Mouse (Mus musculus) thymus, postnatal 36 days (tissue): ENCODE measurements around the gene Txnrd3.

Experiments used
- DNase-seq, 2 experiments: peaks; one replicate each; pipeline ENCODE4 v3.0.0; 2022; ENCODE audit warnings: mixed read lengths in 2 of 2

The Txnrd3 gene

GRCm38 (mm10) chr6:89643798-89644270 is at the start of gene Txnrd3:
Gene Txnrd3 (plus strand): TSS chr6:89643988.
- peak; percentile 91 to 94 for DNase-seq

- DNase-seq, result peak; percentile 89 to 90
Observed at GRCm38 (mm10) chr6:89595018-89595776, 48.6 kb upstream of the Txnrd3 start, which contains the start of gene Chchd6. Gene Chchd6 (minus strand): TSS chr6:89595652.

DNA sequence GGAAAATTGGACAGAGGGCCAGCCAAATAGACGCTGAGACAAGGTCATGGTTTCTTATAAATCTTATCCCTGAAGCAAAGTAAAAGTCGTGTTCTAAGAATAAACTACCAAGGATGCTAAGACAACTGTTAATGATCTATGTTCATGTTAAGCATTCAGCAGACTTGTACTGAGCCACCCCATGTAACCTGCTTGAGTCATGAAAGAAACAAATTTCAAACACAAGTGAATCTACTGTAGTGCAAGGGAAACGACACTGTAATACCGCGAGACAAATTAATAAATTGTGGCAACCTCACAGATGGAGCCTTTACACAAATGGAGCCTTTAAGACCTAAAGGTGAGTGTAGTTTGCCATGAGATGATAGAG is 48.0 kb upstream of the Txnrd3 start:
- no peak for DNase-seq

DNA sequence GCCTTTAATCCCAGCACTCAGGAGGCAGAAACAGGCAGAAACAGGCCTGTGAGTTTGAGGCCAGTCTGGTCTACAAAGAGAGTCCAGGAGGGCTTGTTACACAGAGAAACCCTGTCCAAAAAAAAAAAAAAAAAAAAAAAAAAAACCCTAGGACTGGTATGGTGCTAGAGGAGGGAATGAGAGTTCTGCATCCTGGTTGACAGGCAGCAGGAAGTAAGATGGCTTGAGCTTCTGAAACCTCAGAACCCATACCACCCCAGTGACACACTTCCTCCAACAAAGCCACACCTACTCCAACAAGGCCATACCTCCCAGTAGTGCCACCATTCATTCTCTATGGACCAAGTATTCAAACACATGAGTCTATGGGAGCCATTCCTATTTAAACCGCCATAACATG is 47.3 kb upstream of the Txnrd3 start:
- no peak for DNase-seq

DNA sequence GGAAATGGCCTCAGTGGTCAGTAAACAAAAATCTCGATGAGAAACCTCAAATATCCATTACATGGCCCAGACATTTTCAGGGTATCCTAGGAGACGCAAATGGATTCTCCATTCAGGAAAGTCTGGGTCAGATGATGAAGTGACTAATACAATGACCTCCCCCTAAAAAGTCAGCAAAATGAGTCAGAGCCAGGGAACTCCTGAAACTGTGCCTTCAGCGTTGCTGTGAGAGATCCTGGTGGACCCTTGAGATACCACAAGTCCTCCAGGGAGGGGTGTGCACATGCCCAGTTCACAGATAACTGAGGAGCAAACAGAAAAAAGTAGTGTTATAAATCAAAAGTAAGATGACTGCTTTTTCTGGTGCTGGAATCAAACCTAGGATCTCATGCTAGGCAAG is 37.7 kb upstream of the Txnrd3 start:
- DNase-seq, result no peak

DNA sequence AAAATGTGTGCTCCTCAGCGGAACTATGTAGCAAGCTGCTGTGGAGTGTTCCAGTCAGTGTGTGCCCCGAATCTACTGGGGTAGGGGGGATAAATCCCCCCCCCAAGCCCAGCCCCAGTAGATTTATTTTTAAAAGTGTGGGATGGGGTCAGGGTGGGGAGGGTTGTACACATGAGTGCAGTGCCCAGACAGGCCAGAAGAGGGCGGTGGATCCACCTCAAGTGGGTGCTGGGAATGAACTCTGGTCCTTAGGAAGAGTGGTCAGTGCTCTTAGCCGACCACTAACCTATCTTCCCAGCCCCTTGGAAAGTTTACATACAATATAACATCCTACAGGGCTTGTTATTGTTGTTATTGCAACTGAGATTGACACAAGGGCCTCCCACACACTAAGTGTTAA is 35.8 kb upstream of the Txnrd3 start:
- peak; percentile 11 to 22 for DNase-seq

GRCm38 (mm10) chr6:89613336-89614106 is 30.3 kb upstream of the Txnrd3 start:
- DNase-seq, result no peak

DNA sequence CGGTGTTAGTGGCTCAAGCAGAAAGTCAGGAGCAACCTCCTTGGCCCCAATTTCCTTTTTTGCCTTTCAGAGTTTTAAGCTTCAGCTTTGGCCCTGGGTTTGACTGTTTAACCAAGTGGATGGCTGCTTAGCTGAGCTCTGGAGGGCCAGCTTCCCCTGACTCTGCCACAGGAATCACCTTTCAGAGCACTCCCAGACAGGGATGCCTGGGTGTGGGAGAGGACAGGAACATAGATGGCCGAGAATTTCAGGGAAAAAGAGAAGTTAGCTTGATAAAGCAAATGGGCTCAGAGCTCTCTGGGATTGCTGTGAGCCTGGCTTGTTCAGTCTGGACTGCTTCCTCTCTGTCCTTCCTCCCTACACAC is 29.7 kb upstream of the Txnrd3 start:
- DNase-seq, result no peak

GRCm38 (mm10) chr6:89614596-89615372 is 29.0 kb upstream of the Txnrd3 start:
- no peak for DNase-seq

- no peak for DNase-seq
Observed at GRCm38 (mm10) chr6:89615373-89615755, 28.4 kb upstream of the Txnrd3 start.

DNA sequence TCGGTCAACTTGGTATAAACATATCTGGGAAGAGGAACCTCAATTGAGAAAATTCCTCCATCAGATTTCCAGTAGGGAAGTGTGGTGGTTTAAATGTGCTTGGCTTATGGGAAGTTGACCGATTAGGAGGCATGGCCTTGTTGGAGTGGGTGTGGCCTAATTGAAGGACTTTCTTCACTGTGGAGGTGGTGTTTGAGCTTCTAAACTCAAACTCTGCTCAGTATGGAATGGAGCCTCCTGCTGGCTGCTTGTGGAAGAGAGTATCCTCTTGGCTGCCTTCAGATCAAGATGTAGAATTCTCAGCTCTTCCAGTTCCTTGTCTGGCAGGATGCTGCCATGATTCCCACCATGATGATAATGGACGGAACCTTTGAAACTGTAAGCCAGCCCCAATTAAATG is 21.1 kb upstream of the Txnrd3 start:
- no peak for DNase-seq

GRCm38 (mm10) chr6:89628045-89628785 is 15.6 kb upstream of the Txnrd3 start:
- no peak for DNase-seq

- DNase-seq, result peak; percentile 40 to 52
Observed at GRCm38 (mm10) chr6:89631809-89632562, 11.8 kb upstream of the Txnrd3 start.

GRCm38 (mm10) chr6:89633115-89633514 is 10.7 kb upstream of the Txnrd3 start:
- DNase-seq, result no peak

GRCm38 (mm10) chr6:89634400-89634799 is 9.4 kb upstream of the Txnrd3 start:
- no peak for DNase-seq

- no peak for DNase-seq
Observed at GRCm38 (mm10) chr6:89637977-89638376, 5.8 kb upstream of the Txnrd3 start.

DNA sequence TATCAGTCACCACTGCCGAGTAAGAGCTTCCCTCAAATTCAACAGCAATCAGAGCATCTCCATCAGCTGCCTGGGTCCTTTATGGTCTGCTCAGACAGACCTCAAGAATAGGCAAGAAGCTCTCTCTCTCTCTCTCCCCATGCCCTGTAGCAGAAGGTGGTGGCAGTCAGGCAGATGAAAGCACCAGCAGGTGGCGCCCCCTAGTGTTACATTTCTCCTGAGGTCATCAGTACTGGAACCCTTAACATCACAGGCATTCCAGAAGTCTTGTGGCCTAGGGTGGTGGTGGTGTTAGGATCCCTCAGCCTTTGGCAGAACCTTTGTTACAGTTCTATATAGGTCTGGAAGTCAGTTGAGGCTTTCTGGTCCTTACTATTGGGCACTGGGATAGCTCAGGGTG is 4.8 kb upstream of the Txnrd3 start:
- peak; percentile 31 to 32 for DNase-seq

GRCm38 (mm10) chr6:89644271-89645075 is 685 bp downstream of the Txnrd3 start:
- DNase-seq, result peak; percentile 89

GRCm38 (mm10) chr6:89649897-89650296 is 6.1 kb downstream of the Txnrd3 start:
- no peak for DNase-seq

GRCm38 (mm10) chr6:89651770-89652169 is 8.0 kb downstream of the Txnrd3 start:
- no peak for DNase-seq

DNA sequence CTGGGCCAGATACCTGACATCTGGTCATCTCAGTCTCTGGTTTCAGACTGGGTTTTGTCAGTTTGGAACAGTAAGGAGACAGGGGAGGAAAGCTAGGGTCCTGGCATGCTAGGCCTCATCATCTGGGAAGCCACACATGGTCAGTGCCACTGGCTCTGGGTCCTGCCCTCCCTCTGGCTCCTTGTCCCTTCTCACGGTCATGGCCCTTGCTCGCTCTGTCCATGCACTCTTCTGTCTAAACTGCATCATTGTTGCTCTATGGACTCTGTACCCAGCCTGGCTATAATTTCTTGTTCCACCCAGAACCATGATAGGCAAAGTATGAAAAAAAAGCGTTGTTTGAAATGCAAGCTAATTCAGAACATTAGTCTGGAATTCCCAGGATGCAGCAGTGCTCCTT is 11.2 kb downstream of the Txnrd3 start:
- no peak for DNase-seq
